Mouse (Mus musculus): ENCODE measurements around the gene Ankrd65.

DNA sequence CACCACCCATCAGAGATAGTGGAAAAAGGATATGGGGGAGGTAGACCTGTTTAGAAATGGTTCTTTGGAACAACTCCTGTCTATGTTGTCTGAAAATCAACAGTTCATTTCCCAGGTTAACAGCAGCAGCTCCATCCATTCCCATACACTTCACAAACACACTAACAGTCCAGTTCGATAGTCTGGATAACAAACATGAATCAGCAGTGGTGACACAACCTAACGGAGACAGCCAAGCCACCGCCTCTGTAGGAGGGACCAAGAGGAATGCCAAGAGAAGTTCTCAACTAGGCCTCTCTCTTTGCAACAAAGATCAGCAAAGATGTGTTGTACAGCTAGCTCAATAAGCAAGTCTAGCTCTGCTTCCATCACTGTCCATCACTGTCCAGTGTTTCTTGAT, 27.9 kb upstream of the Ankrd65 start:
- TF ChIP-seq CTCF (conservative IDR thresholded peaks at IDR 0.05; ENCODE audit: insufficient read depth, insufficient read length, low read depth, low read length) (no peak), POLR2A (IDR thresholded peaks at IDR 0.05; ENCODE audit: low read depth, low read length) (no peak)

Data from kidney, adult 2 months (tissue).